Mouse (Mus musculus) ovary, adult 18-20 months (tissue): ENCODE measurements around the gene Lmf1.

Experiments used
- DNase-seq: peaks from one replicate; pipeline ENCODE4 v3.0.0; 2022; ENCODE audit warnings: low spot score, mixed read lengths

Lmf1 gene

DNA sequence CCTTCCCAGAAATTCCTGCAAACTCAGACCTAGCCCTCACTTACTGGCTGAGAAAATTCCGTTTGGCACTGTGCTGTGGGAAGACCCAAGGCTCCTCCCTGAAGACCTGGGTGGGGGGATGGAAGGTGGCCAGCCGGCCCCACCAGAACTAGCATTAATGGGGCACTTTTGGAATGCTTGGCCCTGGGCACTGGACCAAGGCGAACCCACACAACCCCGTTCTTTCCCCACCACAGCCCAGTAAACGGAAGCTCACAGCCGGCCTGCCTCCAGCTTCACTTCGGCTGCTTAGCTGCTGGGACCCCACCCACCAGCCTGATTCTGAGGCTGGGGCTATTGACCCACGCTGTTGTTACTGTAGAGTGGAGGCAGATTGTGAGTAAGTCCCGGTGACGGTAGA, 10.7 kb upstream of the Lmf1 start:
- no peak for DNase-seq

- no peak for DNase-seq
These were observed 10.0 kb upstream of the Lmf1 start for GRCm38 (mm10) chr17:25568880-25569279.

- no peak for DNase-seq
These were observed 8.8 kb upstream of the Lmf1 start for GRCm38 (mm10) chr17:25569833-25570647.

DNA sequence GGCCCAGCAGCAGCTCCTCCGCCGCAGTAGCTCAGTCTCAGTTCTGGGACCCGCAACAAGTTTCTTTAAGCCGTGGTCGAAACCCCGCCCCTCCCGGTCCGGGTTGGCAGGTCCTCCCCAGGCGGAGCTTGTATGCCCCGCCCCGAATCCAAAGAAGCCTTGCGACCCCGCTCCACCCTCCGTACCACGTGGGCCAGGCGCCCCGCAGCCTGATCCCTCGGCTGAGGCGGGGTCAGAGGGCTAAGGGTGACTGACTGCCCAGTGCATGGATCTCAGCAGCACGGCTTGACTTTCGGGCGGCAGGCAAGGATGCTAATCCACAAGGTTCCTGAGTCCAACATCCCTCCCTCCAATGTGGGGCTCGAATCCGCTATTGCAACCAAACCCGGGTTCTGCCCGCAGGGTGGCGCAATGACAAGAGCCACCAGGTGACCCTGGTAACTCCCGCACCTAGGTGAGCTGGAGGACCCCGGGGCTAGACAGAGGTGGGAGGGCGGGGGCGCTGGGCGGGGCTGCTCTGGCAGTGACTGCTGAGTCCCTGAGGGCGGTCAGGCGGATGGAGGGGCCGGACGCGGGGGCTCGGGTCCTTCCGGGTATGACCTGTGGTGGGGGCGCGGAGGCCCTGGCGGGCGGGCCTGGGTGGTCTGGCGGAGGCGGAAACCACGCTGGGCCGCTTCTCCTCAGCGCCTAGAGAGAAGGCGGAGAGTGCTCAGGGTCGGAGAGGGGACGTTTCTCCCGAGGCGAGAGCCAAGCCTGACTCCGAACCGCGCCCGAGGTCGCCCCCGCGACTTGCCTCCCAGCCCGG, 8.0 kb upstream of the Lmf1 start, which contains the start of gene Sox8:
Gene Sox8 (minus strand): TSS at position 39 of the 805 bp plus-strand sequence.
- DNase-seq, result peak; percentile 78

DNA sequence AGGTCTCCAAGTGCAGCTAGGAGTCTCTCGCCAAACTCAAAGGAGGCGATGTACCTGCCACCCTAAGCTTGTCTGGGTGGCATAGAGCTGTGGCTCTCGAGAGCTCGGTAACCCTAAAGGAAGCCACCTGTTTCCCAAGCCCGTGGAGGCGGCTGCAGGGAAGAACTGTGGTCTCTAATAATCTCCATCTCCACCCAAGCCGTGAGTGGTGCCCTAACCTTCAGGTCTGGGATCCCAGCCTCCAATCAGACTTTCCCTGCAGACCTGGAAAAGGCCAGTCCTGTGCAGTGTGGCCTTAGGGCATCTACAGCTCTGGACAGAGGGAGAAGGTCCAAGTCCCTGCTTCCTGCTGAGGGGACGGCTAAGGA, 7.4 kb upstream of the Lmf1 start:
- DNase-seq, result no peak

- DNase-seq, result no peak
These were observed 3.5 kb upstream of the Lmf1 start for GRCm38 (mm10) chr17:25575208-25575971.

- no peak for DNase-seq
These were observed 2.9 kb upstream of the Lmf1 start for GRCm38 (mm10) chr17:25576034-25576433.

DNA sequence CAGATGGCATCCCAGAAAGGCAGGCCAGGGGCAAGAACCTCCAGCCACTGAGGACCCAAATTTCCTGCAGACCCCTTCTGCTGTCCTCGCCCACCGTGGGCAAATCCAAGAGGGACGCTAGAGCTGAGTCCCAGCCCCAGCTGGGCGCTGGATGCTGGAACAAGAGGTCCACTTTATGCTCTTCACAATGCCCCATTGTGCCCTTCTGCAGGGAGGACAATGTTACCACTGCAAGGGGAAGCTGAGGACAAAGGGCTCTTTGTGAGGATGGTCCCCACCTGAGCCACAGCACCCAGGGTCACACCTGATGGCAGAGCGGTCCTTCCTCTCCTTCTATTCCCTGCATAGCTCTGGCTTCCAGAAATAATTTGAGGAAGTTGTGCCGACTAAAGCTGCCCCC, 1.6 kb upstream of the Lmf1 start:
- DNase-seq, result no peak

DNA sequence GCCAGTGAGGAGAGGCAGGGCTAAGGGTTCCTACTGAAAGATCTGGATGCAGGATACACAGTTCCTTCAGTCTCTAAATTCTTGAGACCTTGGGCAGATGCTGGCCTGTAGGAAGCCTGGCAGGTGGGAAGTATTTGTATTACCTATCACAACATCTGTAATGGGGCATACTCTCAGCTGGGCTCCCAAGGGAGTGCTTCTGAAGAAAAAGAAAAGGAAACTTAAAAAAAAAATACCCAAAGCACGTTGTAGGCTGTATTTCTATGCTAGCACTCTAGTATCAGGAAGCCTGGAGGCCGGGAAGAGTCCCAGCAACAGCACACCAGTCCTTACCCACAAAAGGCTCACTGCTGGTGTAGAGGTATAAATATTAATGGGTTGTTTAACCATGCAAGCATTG, 1.2 kb upstream of the Lmf1 start:
- DNase-seq, result no peak

DNA sequence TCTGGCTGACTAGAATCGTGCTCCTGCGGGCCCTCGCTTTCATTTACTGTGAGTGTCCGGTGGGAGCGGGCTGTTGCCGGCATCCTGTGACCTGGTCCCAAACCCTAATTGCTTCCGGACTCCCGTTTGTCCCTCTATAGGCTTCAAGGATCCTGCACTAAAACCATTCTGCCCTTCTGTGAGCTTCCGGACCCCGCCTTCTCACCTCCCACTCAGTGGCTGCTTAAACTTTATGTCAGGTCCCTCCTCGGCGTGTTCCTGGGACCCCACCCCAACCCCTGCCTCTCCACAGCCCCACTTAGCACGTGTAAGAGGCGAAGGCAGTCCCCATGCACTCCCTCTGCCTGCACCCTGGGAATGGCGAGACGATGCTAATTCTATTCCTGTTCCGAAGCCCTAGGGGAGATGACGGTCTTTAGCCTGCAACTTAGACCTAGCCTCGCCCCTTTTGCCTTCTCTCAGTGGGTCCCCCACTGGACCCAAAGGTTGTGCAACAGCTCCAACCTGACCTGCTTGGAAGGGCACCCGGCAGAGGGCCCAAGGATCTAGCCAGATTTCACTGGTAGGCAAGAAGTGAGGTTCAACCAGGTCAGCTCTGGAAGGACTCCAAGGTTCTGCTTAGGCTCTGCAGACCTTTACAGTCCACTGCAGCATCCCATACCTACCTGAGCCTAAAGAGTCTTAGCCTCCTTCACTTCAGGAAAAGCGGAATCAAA, 605 bp downstream of the Lmf1 start:
- DNase-seq, result no peak

DNA sequence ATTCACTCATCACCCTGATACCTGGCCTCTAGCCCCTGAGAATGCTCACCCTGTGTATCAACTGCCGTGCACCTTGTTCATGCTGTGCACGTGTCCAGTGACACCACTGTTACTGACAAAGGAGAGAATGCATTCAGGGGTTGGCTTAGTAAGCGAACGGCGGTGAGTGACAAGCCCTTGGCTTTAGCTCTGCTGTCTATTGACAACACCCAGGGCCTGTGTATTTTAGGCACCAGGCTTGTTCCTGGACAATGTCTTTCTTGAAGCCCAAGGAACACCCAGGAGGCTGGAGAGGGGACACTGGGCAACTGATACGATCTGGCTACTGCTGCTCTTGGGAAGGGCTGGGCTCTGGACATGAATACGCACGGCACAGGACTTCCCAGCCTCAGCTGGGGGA, 3.2 kb downstream of the Lmf1 start:
- DNase-seq, result no peak

DNA sequence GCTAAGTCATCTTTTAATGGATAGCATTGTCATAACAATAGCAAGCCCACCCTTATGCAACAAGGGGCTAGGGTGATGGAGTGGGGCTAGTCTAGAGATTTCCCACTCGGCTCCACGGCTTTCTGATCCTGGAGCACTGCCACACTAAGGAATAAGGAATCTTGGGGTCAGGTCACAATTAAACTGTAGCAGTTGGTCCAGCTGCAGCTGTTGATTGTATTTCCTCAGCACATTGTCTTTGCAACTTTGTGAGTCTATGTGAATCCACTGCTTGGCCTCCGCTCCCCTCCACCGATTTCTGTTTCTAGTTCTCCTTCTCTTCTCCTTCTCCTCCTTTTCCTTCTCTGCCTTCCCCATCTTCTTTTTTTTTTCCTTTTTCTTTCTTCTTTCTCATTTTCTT, 4.2 kb downstream of the Lmf1 start:
- DNase-seq, result no peak

DNA sequence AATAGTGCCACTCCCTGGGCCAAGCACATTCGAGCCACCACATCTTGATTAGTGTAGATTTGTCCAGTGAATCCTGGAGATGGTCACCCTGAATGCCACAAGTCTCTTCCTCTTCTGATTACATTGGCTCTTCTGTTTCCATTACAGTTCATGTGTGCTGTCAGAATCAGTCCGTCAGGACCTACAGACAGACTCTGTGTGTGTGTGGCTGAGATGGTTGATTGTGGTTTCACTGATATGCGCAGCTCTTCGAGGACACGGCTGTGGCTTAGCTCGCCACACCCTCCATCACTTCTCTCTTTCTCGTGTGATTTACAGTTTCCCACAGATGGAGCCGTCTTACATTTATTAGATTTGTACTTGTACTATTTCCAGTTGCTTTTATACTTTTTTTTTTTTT, 5.0 kb downstream of the Lmf1 start:
- DNase-seq, result no peak

- no peak for DNase-seq
These were observed 5.8 kb downstream of the Lmf1 start for GRCm38 (mm10) chr17:25584646-25585045.

DNA sequence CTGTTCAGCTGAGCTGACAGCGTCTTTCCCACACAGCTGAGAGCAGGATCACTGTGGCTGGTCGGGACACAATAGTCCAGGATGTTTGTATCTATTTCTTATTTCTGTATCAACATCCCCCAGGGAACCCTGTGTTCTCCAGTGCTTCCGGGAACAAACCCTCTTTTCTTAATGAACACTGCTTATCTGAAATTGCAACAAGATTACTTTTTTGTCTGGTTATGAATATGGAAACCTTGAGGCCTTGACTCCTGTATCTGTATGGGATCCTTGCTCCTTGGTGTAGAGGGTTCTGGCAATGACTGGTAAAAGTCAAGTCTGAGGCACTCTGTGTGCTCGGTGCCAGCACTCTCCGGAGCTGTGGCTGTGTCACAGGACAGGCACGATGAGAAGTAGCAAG, 11.2 kb downstream of the Lmf1 start:
- DNase-seq, result no peak

DNA sequence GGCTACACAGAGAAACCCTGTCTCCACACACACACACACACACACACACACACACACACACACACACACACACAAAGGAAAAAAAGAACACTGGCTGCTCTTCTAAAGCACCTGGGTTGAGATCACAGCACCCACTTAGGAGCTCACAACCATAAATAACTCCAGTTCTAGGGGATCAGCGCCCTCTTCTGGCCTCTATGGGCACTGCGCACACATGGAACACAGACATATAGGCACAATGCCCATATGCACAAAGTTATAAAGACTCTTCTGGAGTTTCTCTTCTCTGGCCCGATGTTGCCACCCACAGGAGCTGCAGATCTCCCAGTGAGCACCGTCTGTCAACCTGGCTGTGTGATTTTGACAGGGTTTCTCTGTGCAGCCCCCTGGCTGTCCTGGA, 12.1 kb downstream of the Lmf1 start:
- no peak for DNase-seq

DNA sequence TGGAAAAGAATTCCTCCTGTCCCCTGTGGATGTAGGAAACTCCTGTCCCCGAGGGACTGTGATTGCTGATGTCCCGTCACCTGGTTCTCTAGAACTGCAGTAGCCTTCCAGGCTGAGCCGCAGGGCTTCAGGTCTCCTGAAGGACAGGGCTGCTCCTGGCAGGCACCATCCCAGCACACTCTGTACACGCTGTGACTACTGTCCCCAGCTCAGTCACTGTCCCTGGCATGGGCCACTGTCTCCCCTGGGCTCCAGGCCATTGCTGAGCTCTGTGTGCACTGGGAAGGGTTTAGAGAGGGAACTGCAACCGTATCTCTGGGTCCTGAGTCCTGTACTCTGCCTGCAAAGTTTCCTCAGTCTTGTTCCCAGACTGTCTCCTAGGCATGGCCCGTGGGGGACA, 13.5 kb downstream of the Lmf1 start:
- no peak for DNase-seq

DNA sequence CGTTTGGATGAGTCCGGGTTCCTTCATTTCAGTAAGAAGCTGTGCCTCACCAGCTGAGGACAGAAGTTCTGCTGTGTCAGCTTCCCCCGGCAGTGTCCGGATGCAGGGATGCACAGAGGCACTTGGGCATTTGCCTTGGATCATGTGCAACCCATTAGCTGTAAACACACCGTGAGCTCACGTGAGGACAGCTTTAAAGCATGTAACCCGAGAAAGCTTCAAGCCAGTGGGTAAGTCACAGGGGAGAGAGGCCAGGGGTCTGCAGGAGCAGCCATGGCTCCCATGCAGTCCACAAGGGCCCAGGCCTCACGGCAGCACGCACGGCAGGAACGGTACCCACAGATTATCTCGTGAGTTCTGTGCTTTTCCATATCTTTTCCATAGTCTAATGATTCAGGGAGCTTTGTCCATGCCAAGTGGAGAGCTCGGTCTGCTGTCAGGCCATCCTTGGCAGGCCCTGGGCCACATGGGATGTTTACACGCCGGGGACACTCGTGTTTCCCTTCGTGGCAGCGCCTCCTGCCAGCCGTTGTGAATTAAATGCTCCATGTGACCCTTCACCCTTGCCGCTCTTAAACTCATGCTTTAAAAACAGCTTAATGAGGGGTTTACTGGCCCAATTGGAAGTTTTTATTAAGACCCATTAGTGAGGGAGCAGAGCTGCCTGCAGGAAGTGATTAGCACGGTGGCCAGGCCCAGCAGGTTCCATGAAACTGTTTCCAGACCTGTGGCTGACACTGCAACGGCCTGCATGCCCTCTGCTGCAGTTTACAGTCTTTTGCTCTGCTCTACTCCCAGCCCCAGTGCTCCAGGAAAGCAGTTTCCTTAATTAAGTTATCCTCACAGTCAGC, 14.8 kb downstream of the Lmf1 start:
- DNase-seq, result no peak

DNA sequence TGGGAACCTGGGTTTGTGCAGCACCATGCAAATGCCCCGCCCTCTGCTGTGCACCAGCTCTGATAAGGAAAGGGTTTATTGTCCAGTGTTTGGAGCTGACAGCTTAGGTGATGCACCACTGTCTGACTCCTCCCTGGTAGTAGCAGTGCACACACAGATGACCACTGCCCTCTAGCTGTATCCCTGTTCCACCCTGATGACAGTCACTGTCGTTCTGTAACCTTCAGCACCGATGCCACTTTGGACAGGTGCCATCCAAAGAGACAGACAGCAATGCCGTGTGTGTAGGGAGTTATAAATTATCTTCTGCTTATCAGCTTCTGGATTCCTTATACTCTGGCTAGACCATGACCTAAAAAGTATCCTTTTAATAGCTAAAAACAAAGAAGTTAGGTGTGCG, 16.6 kb downstream of the Lmf1 start:
- no peak for DNase-seq

DNA sequence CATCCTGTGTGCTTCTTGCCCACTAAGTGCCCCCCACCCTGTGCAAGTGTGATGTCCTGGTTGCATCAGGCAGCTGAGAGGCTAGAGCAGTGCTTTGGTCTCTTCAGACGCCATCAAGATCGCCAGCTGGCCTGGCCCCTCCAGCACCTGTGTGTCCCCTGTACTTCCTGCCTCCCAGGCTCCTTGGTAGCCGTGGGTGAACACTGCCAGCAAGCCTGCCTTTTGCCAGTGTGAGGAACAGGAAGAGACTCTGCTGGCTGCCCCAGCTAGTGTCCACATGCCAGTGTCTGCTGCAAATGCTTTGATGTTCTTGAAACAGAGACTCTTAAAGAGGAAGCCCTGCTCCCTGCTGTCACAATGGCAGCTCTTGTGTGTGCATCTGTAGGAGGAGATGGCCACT, 18.7 kb downstream of the Lmf1 start:
- no peak for DNase-seq

GRCm38 (mm10) chr17:25602366-25602765, 23.5 kb downstream of the Lmf1 start:
- no peak for DNase-seq
